Mouse (Mus musculus) G1E (cell line): ENCODE measurements around the gene Acap3. TPM values are rescaled to one million over a fixed set of nuclear protein-coding genes. Genes with fewer than 3 reads are reported as not detected.

Experiments
- ATAC-seq: 2 replicates; pipeline ENCODE4 v1.8.0; 2016; ENCODE audit warnings: mild to moderate bottlenecking; ENCODE audit not compliant: insufficient number of reproducible peaks, poor library complexity, low FRiP score, severe bottlenecking; ENCODE audit errors: extremely low read depth
- DNase-seq: peaks from one replicate; pipeline ENCODE4 v3.0.0; 2012; ENCODE audit warnings: low spot score
- H3K27me3 ChIP-seq: 2 replicates; pipeline ENCODE4 v1.6.1; 2012; ENCODE audit warnings: mild to moderate bottlenecking, low read length, inconsistent platforms; ENCODE audit not compliant: insufficient read depth
- H3K36me3 ChIP-seq: replicated peaks from 2 replicates; pipeline ENCODE3; 2012; ENCODE audit warnings: mild to moderate bottlenecking, inconsistent platforms
- H3K4me1 ChIP-seq: 2 replicates; pipeline ENCODE4 v1.6.1; 2012; ENCODE audit warnings: low read depth, low read length, inconsistent platforms, mixed read lengths; ENCODE audit not compliant: insufficient read depth
- H3K4me3 ChIP-seq: 2 replicates; pipeline ENCODE4 v1.5.1; 2012; ENCODE audit warnings: low read depth, mild to moderate bottlenecking, inconsistent platforms, low read length, moderate library complexity, mixed read lengths
- H3K9me3 ChIP-seq: replicated peaks from 2 replicates; pipeline ENCODE4 v1.6.1; 2012; ENCODE audit warnings: inconsistent platforms
- CTCF ChIP-seq: IDR thresholded peaks from 2 replicates; pipeline ENCODE4 v1.5.1; 2012; ENCODE audit warnings: low read depth, low read length, inconsistent platforms, mixed read lengths
- GATA1 ChIP-seq: IDR thresholded peaks from 2 replicates; pipeline ENCODE4 v1.6.1; 2012; ENCODE audit warnings: borderline replicate concordance, low read length, inconsistent platforms, mixed read lengths
- GATA2 ChIP-seq: IDR thresholded peaks from 2 replicates; pipeline ENCODE4 v1.6.1; 2012; ENCODE audit warnings: low read depth, low read length, inconsistent platforms, borderline replicate concordance
- POLR2AphosphoS5 ChIP-seq: IDR thresholded peaks from 2 replicates; pipeline ENCODE4 v1.6.1; 2012; ENCODE audit warnings: low read depth, low read length, inconsistent platforms; ENCODE audit not compliant: insufficient replicate concordance
- TAL1 ChIP-seq: conservative IDR thresholded peaks from 2 replicates; pipeline ENCODE4 v1.6.1; 2012; ENCODE audit warnings: low read depth, low read length, inconsistent platforms, mixed read lengths
- polyA plus RNA-seq: library from polyadenylated mRNA; stranded (reverse); fragments of >175 nt; gene quantifications from 2 replicates; pipeline ENCODE4 v1.2.3, GENCODE M21; 2012
- total RNA-seq, 2 experiments: library from RNA; stranded (forward) in 1 of 2; stranded (reverse) in 1 of 2; fragments of 200-1000 nt in 1 of 2; fragments of >200 nt in 1 of 2; fragmentation: Nextera tagmentation in 1 of 2; gene quantifications; 2 replicates each; pipeline ENCODE4 v1.2.3; 2014 to 2017

Acap3 gene
- total and polyA plus RNA-seq, 3 experiments = 12.4 to 31.0 (median 19.9) TPM

GRCm38 (mm10) chr4:155871404-155871803 is 20.2 kb upstream of the Acap3 start:
- DNase-seq (no peak), ATAC-seq (no peak)
- H3K4me3 ChIP-seq = no peak overlapping the region
- no peak for TF ChIP-seq GATA2
- no peak for TF ChIP-seq POLR2AphosphoS5
- no peak for TF ChIP-seq GATA1
- TF ChIP-seq TAL1 = no peak
- no peak for TF ChIP-seq CTCF
- peaks cover 33% of the 10 kb centered on the region for H3K4me1 ChIP-seq
- no peaks in the 10 kb centered on the region for H3K9me3 ChIP-seq
- H3K27me3 ChIP-seq = no peaks in the 10 kb centered on the region
- H3K36me3 ChIP-seq = peaks cover 68% of the 10 kb centered on the region

- DNase-seq = no peak
- no peak for ATAC-seq
- Histone ChIP-seq H3K9me3 (no peaks in the 10 kb centered on the region), H3K4me1 (peaks cover 9% of the 10 kb centered on the region; the same call in 1 of the 2 replicates), H3K36me3 (peaks cover 74% of the 10 kb centered on the region), H3K27me3 (no peaks in the 10 kb centered on the region), H3K4me3 (no peak overlapping the region)
- TF ChIP-seq GATA1 (no peak), CTCF (no peak)
These were observed 8.0 kb upstream of the Acap3 start for GRCm38 (mm10) chr4:155883587-155883986.

GRCm38 (mm10) chr4:155886330-155886729 is 5.3 kb upstream of the Acap3 start:
- H3K4me1 ChIP-seq = peaks cover 30% of the 10 kb centered on the region
- TF ChIP-seq CTCF = no peak
- no peak for TF ChIP-seq GATA1
- no peak for TF ChIP-seq GATA2
- TF ChIP-seq POLR2AphosphoS5 = no peak
- no peak for TF ChIP-seq TAL1
- H3K27me3 ChIP-seq = no peaks in the 10 kb centered on the region
- peaks cover 84% of the 10 kb centered on the region for H3K36me3 ChIP-seq
- no peaks in the 10 kb centered on the region for H3K9me3 ChIP-seq
- no peak for ATAC-seq
- H3K4me3 ChIP-seq = no peak overlapping the region
- DNase-seq = no peak

GRCm38 (mm10) chr4:155887674-155888073 is 3.9 kb upstream of the Acap3 start:
- no peak overlapping the region for H3K4me3 ChIP-seq
- TF ChIP-seq GATA2 = no peak
- no peak for TF ChIP-seq GATA1
- no peak for TF ChIP-seq POLR2AphosphoS5
- TF ChIP-seq TAL1 = no peak
- TF ChIP-seq CTCF = no peak
- ATAC-seq = no peak
- H3K4me1 ChIP-seq = peaks cover 37% of the 10 kb centered on the region
- H3K9me3 ChIP-seq = no peaks in the 10 kb centered on the region
- peaks cover 79% of the 10 kb centered on the region for H3K36me3 ChIP-seq
- no peak for DNase-seq
- no peaks in the 10 kb centered on the region for H3K27me3 ChIP-seq

- Histone ChIP-seq H3K4me1 (peaks cover 42% of the 10 kb centered on the region), H3K36me3 (peaks cover 75% of the 10 kb centered on the region), H3K27me3 (no peaks in the 10 kb centered on the region), H3K4me3 (no peak overlapping the region), H3K9me3 (no peaks in the 10 kb centered on the region)
- TF ChIP-seq POLR2AphosphoS5 (no peak), GATA1 (no peak), CTCF (no peak), GATA2 (no peak), TAL1 (no peak)
- DNase-seq = no peak
- no peak for ATAC-seq
These were observed 3.4 kb upstream of the Acap3 start for GRCm38 (mm10) chr4:155888181-155888580.

- H3K4me3 ChIP-seq = no peak overlapping the region
- H3K36me3 ChIP-seq = peaks cover 68% of the 10 kb centered on the region
- H3K9me3 ChIP-seq = no peaks in the 10 kb centered on the region
- ATAC-seq = no peak
- no peaks in the 10 kb centered on the region for H3K27me3 ChIP-seq
- no peak for DNase-seq
- peaks cover 53% of the 10 kb centered on the region for H3K4me1 ChIP-seq
- no peak for TF ChIP-seq CTCF
- no peak for TF ChIP-seq GATA1
- TF ChIP-seq GATA2 = no peak
- TF ChIP-seq TAL1 = no peak
- no peak for TF ChIP-seq POLR2AphosphoS5
These were observed 2.3 kb upstream of the Acap3 start for GRCm38 (mm10) chr4:155889316-155889715.

- TF ChIP-seq TAL1 (no peak), GATA1 (no peak), POLR2AphosphoS5 (no peak), GATA2 (no peak)
- no peak for DNase-seq
- ATAC-seq = no peak
- Histone ChIP-seq H3K9me3 (no peaks in the 10 kb centered on the region), H3K36me3 (peaks cover 69% of the 10 kb centered on the region), H3K4me1 (peaks cover 66% of the 10 kb centered on the region), H3K4me3 (peak overlapping the region; percentile 90), H3K27me3 (no peaks in the 10 kb centered on the region)
These were observed 581 bp upstream of the Acap3 start for GRCm38 (mm10) chr4:155891011-155891471.
